Mouse (Mus musculus) midbrain, embryonic 15.5 days (tissue): ENCODE measurements at regions not wholly inside any gene's neighbourhood (a gene's known extent, or its start where the extent isn't known, plus 50 kb on each side); places are given as distances from the start of the nearest gene placed in this dataset.

ENCODE experiments used
- ATAC-seq: fragments of 200-750 bp; cut with Nextera tagmentation; replicated peaks from 2 replicates; pipeline ENCODE4 v1.8.0; 2017; ENCODE audit warnings: moderate TSS enrichment
- H3K27ac ChIP-seq: fragments of 300-500 bp; sonication (generic); 2 replicates; pipeline ENCODE4 v1.5.1; 2015; ENCODE audit warnings: mild to moderate bottlenecking, inconsistent platforms
- H3K27me3 ChIP-seq: fragments of 300-500 bp; sonication (generic); replicated peaks from 2 replicates; pipeline ENCODE4 v1.6.1; 2015; ENCODE audit warnings: inconsistent platforms
- H3K36me3 ChIP-seq: fragments of 300-500 bp; sonication (generic); replicated peaks from 2 replicates; pipeline ENCODE4 v1.6.1; 2015; ENCODE audit warnings: inconsistent platforms
- H3K4me1 ChIP-seq: fragments of 300-500 bp; sonication (generic); 2 replicates; pipeline ENCODE4 v1.6.1; 2015; ENCODE audit warnings: inconsistent platforms
- H3K4me2 ChIP-seq: fragments of 300-500 bp; sonication (generic); 2 replicates; pipeline ENCODE4 v1.6.1; 2015; ENCODE audit warnings: inconsistent platforms, mild to moderate bottlenecking, moderate library complexity
- H3K4me3 ChIP-seq: fragments of 300-500 bp; sonication (generic); 2 replicates; pipeline ENCODE4 v1.5.1; 2015; ENCODE audit warnings: mild to moderate bottlenecking, inconsistent platforms
- H3K9ac ChIP-seq: fragments of 300-500 bp; sonication (generic); 2 replicates; pipeline ENCODE4 v1.6.1; 2015; ENCODE audit warnings: mild to moderate bottlenecking, inconsistent platforms
- H3K9me3 ChIP-seq: fragments of 300-500 bp; sonication (generic); 2 replicates; pipeline ENCODE4 v1.6.1; 2016; ENCODE audit warnings: inconsistent platforms
- WGBS: fragments of 180-500 bp; shearing (Covaris S2); methylation state at CpG from one replicate; pipeline ENCODE4 v1.1.7; 2015; ENCODE audit warnings: mixed read lengths; 5-methylcytosine and 5-hydroxymethylcytosine counted together

DNA sequence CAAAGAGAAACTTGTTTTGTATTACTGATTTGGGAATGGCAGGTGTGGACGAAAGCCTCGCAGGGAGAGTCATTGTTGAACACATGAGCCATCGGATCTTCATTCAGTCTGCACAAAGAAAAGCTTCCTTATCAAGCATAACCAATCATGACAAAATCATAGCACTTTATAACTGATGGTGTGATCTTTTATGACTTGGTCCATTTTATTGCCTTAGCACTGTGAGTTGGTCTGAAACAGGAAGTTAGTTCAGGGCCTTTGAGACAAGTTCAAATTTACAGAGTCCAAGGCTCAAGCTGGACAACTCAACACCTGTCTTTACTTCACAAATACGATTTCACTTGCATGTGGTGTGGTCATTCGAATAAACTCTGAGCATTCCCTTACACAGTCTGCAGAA is 68.8 kb upstream of the Pax8 start:
- WGBS: 83% methylated on average over 5 of the region's 5 CpGs
- H3K36me3 ChIP-seq: no peaks in the 10 kb centered on the region
- H3K9ac ChIP-seq: no peak overlapping the region
- no peak overlapping the region for H3K4me2 ChIP-seq
- H3K4me3 ChIP-seq: no peak overlapping the region
- no peaks in the 10 kb centered on the region for H3K27me3 ChIP-seq
- no peak overlapping the region for H3K27ac ChIP-seq
- ATAC-seq: no peak
- no peaks in the 10 kb centered on the region for H3K4me1 ChIP-seq
- no peaks in the 10 kb centered on the region for H3K9me3 ChIP-seq

DNA sequence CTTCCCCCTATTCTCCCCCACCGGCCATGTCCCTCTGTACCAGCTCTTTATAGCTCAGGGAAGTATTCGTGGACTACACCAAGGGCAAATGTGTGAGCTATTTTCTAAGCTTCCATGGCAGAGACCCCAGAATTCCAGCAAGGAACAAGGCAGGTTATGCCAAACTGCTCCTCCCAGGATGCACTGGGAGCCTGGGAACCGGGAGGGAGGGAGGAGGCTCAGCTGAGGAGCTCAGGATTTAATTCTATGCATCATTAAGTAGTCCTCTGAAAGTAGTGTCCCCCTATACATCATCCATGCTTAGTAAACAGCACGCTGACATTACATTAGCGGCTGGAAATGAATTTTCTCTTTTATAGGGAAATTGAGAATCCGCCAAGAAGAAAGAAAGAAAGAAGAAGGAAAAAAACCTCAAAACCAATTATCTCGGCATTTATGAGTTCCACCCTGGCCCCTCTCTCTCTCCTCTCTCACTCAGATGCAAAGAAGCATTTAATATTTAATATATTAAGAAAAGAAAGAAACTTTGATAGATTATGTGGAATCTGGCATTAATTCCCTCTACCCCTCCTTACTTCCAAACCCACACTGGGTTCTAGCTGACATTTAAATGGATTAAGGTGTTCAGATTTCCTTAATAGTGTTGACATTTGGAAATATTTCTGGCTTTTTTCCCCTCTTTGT is 63.6 kb upstream of the Pax8 start:
- H3K27me3 ChIP-seq: no peaks in the 10 kb centered on the region
- H3K9me3 ChIP-seq: no peaks in the 10 kb centered on the region
- peak; percentile 73 for ATAC-seq
- WGBS: 34% methylated on average over 7 of the region's 7 CpGs
- H3K4me2 ChIP-seq: no peak overlapping the region; the same call in 1 of the 2 replicates
- no peaks in the 10 kb centered on the region for H3K36me3 ChIP-seq
- no peak overlapping the region for H3K9ac ChIP-seq
- H3K4me3 ChIP-seq: no peak overlapping the region
- no peak overlapping the region for H3K27ac ChIP-seq
- H3K4me1 ChIP-seq: peaks cover 5% of the 10 kb centered on the region; the same call in 1 of the 2 replicates

DNA sequence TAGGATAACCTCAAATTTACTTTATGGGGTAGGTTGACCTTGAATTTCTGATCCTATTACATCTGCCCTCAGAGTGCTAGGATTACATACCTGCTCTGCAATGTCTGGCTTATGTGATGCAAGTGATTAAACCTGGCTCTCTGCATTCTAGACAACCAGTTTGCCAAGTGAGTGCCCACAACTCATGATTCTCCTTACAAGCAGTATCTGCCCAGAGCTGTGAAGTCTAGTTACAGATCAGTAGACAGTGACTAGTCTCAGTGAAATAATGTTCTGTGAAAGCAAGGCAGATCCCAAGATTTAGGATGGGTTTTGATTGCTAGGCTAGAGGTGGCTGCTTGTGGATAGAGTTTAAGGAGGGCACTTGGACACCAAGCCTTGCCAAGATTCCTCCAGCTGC is 61.9 kb upstream of the Pax8 start:
- no peaks in the 10 kb centered on the region for H3K9me3 ChIP-seq
- H3K27me3 ChIP-seq: no peaks in the 10 kb centered on the region
- H3K4me2 ChIP-seq: no peak overlapping the region
- H3K9ac ChIP-seq: no peak overlapping the region
- H3K36me3 ChIP-seq: no peaks in the 10 kb centered on the region
- no peak overlapping the region for H3K27ac ChIP-seq
- ATAC-seq: no peak
- H3K4me3 ChIP-seq: no peak overlapping the region
- H3K4me1 ChIP-seq: peaks cover 5% of the 10 kb centered on the region; the same call in 1 of the 2 replicates
